Mouse (Mus musculus) kidney, adult 11 months (tissue): ENCODE data around the gene Psmc3ip.
A peak's percentile ranks its signal among the peaks of the same experiment; 100 is the strongest.

Source experiments
- DNase-seq: peaks from one replicate; pipeline ENCODE4 v3.0.0; 2022

The Psmc3ip gene

DNA sequence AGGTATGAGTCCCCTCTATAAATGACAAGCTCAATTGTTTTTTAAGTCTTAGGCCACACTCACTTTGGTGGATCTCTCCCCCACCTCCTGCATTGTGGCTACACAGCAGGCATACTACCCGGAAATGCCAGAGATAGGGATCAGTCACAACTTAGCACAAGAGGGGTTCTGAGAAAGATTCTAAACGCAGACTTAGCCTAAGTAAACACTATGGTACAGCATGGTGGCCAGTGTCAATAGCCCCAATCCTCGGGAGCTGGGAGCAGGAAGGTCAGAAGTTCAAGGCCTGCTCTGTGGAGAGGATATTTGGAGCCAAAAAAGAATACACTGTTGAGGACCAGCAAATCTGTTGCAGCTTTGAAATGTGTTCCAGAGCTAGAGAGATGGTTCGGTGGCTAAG is 22.9 kb upstream of the Psmc3ip start:
- DNase-seq: no peak

DNA sequence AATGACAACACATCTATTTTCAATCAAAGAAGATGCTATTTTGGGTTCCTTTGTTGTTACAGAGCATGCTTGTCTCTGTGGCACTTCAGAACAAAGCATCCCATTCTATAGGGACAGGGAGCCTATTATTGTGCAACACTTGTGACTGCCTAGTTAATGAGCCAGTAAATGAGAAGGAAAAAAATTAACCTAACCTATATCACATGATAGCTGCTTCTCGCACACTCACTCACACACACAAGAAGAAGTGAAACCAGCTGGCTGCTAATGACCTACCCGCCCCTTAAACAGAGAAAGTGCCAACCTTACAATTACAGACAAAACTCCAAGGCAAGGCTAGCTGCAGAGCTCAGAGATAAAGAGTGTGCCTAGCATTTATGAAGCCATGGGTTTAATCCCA is 20.3 kb upstream of the Psmc3ip start:
- no peak for DNase-seq

- DNase-seq: no peak
These were observed 16.9 kb upstream of the Psmc3ip start for GRCm38 (mm10) chr11:101112186-101112585.

- DNase-seq: no peak
These were observed 15.9 kb upstream of the Psmc3ip start for GRCm38 (mm10) chr11:101111178-101111577.

- no peak for DNase-seq
These were observed 15.5 kb upstream of the Psmc3ip start for GRCm38 (mm10) chr11:101110708-101111107.

- DNase-seq: no peak
These were observed 14.1 kb upstream of the Psmc3ip start for GRCm38 (mm10) chr11:101109351-101109750.

GRCm38 (mm10) chr11:101103011-101103410 is 7.8 kb upstream of the Psmc3ip start:
- DNase-seq: no peak

DNA sequence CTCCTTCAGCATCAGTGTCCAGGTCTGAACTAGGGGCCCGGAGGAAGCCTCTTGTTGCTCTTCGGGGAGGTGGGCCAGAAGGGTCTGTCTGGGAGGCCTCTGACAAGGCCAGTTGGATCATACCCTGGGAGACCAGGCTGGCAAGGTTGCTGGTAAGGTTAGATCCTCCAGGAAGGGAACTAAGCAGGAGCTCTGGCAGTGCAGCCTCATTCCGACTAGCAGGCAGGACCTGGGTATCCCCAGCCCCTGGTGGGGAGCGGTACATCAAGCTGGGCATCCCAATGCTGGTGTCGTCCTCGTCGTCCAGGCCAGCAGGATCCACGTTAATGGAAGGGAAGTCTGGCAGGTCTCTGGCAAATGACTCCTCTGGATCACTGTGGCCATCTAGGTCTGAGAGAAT is 3.0 kb upstream of the Psmc3ip start:
- DNase-seq: no peak

GRCm38 (mm10) chr11:101094930-101095313 is 314 bp downstream of the Psmc3ip start:
- no peak for DNase-seq

GRCm38 (mm10) chr11:101089931-101090330 is 5.3 kb downstream of the Psmc3ip start:
- no peak for DNase-seq

GRCm38 (mm10) chr11:101087682-101088055 is 7.6 kb downstream of the Psmc3ip start:
- DNase-seq: peak; percentile 62

DNA sequence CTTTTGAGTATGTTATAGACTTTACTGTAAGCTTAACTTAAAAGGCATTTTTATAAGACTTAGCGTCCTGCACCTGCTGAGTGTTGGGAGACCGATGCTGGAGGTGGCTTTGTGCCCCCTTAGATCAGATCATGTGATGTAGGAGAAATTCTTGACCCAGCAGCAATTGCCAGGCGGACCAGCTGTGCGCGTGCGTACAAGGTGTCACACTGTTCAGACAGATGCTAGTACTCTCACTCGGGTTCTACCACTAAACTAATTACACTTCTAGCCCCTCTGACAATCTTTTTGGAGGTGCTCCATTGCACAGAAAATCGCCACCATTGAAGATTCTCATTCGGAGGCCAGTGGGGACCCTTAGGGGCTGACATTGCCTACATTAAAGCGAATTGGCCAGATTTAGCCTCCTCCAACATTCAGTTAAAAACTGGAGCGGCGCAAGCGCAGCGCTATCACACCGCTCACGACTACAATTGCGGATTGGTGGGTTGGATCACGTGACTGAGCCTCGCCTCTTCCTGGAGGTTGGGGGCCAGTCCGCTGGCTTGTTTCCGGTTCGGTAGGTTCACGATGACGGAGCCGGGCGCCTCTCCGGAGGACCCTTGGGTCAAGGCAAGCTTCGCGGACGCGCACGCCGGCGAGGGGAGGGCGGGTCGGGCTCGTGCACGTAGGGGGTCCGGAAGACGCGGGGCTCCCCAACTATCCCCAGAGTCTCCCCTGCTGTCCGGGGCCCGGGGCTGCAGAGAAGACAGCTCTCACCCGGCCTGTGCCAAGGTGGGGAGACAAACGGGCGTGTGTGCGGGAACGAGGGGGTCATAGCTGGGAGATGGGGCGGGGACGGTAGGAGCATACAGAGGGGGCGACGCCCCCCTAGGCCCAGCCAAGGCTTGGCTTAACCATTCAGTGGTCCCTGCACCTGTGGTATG is 8.2 kb downstream of the Psmc3ip start, which contains the start of gene Mlx:
TSS of gene Mlx (plus strand) at position 522 of the 926 bp plus-strand sequence.
- DNase-seq: peak; percentile 92

DNA sequence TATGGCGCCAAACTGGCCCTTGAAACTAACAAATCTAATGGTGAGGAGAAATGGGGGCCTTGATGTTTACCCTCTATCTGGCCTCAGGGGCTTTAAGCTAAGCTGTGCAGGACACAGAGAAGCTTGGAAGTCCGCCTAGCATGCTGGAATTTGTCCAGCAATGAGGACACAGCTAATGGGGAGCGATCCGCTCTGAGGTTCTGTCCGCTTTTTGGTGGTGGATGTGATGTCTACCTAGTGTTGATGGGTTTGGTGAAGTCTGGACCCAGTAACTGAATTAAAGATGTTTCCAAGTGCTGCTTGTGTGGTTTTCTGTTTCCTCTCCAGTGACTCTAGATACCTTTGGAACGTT is 8.9 kb downstream of the Psmc3ip start:
- no peak for DNase-seq

DNA sequence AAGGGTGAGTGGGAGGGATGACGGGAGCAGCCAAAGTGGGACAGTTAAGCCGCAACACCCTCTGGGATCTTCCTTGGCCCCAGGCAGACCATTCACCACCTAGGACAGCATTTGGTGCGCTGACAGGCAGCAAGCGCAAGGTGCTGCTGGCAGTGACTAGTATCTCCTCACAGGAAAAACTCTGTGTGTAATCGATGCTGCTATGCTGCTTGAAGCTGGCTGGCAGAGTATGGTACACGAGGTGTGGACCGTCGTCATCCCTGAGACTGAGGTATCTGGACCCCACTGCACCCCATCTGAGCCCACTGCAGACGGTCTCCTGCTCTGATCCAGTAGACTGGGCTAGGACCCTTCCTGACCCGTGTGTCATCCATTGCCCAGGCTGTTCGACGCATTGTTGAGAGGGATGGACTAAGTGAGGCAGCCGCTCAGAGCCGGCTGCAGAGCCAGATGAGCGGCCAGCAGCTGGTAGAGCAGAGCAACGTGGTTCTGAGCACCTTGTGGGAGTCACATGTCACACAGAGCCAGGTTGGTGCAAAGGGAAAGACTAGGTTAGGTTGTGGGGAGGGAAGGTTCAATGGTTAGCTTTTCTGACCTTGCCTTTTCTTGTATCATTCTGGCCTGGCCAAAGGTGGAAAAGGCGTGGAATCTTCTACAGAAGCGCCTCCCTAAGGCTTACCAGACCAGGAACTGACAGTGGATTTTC is 9.5 kb downstream of the Psmc3ip start:
- DNase-seq: peak; percentile 73

DNA sequence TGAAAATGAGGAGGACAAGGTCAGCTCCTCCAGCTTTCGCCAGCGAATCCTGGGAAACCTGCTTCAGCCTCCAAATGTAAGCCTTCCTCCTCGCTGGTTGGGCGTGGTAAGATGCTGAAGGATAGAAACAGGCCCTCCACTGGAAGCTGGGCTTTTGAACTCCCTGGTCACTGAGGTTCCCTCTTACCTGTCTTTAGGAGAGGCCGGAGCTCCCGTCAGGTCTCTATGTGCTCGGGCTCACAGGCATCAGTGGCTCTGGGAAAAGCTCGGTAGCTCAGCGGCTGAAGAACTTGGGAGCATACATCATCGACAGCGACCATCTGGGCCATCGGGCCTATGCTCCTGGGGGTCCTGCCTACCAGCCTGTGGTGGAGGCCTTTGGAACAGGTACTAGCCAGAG is 10.4 kb downstream of the Psmc3ip start:
- no peak for DNase-seq

- DNase-seq: no peak
These were observed 11.0 kb downstream of the Psmc3ip start for GRCm38 (mm10) chr11:101084246-101084645.

DNA sequence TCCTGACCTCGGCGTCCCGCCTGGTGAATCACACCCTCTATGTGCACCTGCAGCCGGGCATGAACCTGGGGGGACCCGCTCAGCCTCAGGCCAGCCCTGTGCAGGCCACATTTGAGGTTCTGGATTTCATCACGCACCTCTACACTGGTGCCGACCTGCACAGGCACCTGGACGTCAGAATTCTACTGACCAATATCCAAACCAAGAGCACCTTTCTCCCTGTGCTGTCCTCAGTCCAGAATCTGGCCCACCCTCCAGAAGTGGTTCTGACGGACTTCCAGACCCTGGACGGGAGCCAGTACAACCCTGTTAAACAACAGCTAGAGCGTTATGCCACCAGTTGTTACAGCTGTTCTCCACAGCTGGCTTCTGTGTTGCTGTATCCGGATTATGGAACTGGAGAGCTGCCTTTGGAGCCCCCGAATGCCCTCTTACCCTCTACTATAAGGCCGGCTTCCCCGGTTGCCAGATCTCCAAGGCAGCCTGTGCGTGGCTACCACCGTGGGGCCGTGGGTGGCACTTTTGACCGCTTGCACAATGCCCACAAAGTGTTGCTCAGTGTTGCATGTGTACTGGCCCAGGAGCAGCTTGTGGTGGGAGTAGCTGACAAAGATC is 12.0 kb downstream of the Psmc3ip start:
- peak; percentile 72 for DNase-seq

- DNase-seq: peak; percentile 85
These were observed 12.8 kb downstream of the Psmc3ip start, which contains the start of gene Coasy for GRCm38 (mm10) chr11:101082208-101083082. Gene Coasy, plus strand, starts transcription at chr11:101082565.

DNA sequence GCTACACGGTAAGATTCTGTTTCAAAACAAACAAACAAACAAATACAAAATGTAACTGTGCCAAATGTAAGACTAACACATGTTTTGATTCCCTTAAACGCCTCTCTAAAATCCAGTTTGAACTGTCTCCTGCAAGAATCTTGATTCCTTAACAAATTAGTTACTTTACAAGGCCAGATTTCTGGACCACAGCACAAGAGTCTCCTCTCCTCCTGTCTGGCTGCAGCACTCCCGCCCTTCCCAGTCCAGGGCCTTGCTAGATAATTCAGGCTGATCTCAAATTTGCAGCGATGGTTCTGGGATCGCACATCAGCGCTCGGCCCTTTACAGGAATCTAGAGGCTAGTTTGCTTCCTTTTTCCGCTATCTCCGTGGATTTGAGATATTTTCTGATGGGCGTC is 13.6 kb downstream of the Psmc3ip start:
- DNase-seq: no peak

DNA sequence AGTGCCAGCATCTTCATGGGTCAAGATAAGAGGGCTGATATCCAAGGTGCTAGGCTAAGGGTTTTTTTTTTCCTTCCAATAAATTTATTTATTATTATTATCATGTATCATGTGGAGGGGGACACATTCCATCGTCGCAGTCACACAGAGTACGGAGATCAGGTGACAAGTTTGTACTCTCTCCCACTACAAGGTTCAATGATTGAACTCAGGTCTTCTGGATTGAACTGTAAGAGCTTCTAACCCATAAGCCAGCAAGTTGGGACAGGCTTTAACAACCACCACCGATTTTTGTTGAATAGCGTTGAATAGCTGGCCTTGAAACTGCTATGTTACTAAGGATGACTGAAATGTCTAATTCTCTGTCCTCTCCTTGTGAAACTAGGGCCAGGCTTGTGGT is 14.8 kb downstream of the Psmc3ip start:
- DNase-seq: no peak

- no peak for DNase-seq
These were observed 15.5 kb downstream of the Psmc3ip start for GRCm38 (mm10) chr11:101079746-101080145.

GRCm38 (mm10) chr11:101078121-101078520 is 17.1 kb downstream of the Psmc3ip start, which contains the start of gene Hsd17b1:
Gene Hsd17b1, plus strand, starts transcription at chr11:101078411.
- no peak for DNase-seq
